Mouse (Mus musculus) forebrain, embryonic 11.5 days (tissue): Measurements from ENCODE around the gene Borcs5. TPM values are rescaled to one million over a fixed set of nuclear protein-coding genes. Genes with fewer than 3 reads are reported as not detected.

Experiments
- ATAC-seq: fragments of 200-750 bp; cut with Nextera tagmentation; replicated peaks from 2 replicates; pipeline ENCODE4 v1.8.0; 2017; ENCODE audit warnings: moderate TSS enrichment; ENCODE audit not compliant: low FRiP score
- DNase-seq: peaks from one replicate; pipeline ENCODE4 v3.0.0-alpha.2; 2017; ENCODE audit warnings: low spot score
- H3K27ac ChIP-seq: fragments of 300-500 bp; sonication (generic); 2 replicates; pipeline ENCODE4 v1.5.1; 2014; ENCODE audit warnings: low read depth, low read length
- H3K27me3 ChIP-seq: fragments of 300-500 bp; sonication (generic); 2 replicates; pipeline ENCODE4 v1.6.1; 2014; ENCODE audit warnings: mild to moderate bottlenecking, low read length, mixed read lengths; ENCODE audit not compliant: control insufficient read depth, insufficient read depth
- H3K36me3 ChIP-seq: fragments of 300-500 bp; sonication (generic); 2 replicates; pipeline ENCODE4 v1.6.1; 2014; ENCODE audit warnings: mild to moderate bottlenecking, low read length, moderate library complexity, mixed read lengths; ENCODE audit not compliant: control insufficient read depth, insufficient read depth
- H3K4me1 ChIP-seq: fragments of 300-500 bp; sonication (generic); replicated peaks from 2 replicates; pipeline ENCODE4 v1.6.1; 2014; ENCODE audit warnings: low read length, mixed read lengths; ENCODE audit not compliant: control insufficient read depth, insufficient read depth
- H3K4me2 ChIP-seq: fragments of 300-500 bp; sonication (generic); 2 replicates; pipeline ENCODE4 v1.6.1; 2014; ENCODE audit warnings: low read depth, mild to moderate bottlenecking, low read length, moderate library complexity, mixed read lengths; ENCODE audit not compliant: severe bottlenecking
- H3K4me3 ChIP-seq: fragments of 300-500 bp; sonication (generic); 2 replicates; pipeline ENCODE4 v1.5.1; 2014; ENCODE audit warnings: low read depth, low read length
- H3K9ac ChIP-seq: fragments of 300-500 bp; sonication (generic); 2 replicates; pipeline ENCODE4 v1.6.1; 2014; ENCODE audit warnings: low read length
- H3K9me3 ChIP-seq: fragments of 300-500 bp; sonication (generic); 2 replicates; pipeline ENCODE4 v1.6.1; 2016; ENCODE audit warnings: low read length, mixed read lengths; ENCODE audit not compliant: control insufficient read depth
- WGBS: fragments of 180-500 bp; shearing (Covaris S2); extraction: QIAGEN DNeasy Blood & Tissue Kit; methylation state at CpG from one replicate; pipeline ENCODE4 v1.1.7; 2014; 5-methylcytosine and 5-hydroxymethylcytosine counted together
- polyA plus RNA-seq: library from polyadenylated mRNA; unstranded; fragments of >200 nt; fragmentation: Nextera tagmentation; extraction: Ambion mirVana; gene quantifications from 2 replicates; pipeline ENCODE4 v1.2.1, GENCODE M21; 2014

The Borcs5 gene
- polyA plus RNA-seq, 1 experiment from 2014 or later: 27.0 TPM

GRCm38 (mm10) chr6:134703053-134703690, 63.9 kb downstream of the Borcs5 start:
- no peak for ATAC-seq
- no peak overlapping the region for H3K9ac ChIP-seq
- WGBS: 89% methylated on average over 4 of the region's 4 CpGs

GRCm38 (mm10) chr6:134706467-134706866, 67.2 kb downstream of the Borcs5 start:
- ATAC-seq (no peak), DNase-seq (no peak)
- no peaks in the 10 kb centered on the region for H3K9me3 ChIP-seq
- no peaks in the 10 kb centered on the region for H3K27me3 ChIP-seq
- no peak overlapping the region for H3K4me3 ChIP-seq
- no peaks in the 10 kb centered on the region for H3K36me3 ChIP-seq
- H3K4me1 ChIP-seq: no peaks in the 10 kb centered on the region
- H3K27ac ChIP-seq: no peak overlapping the region
- 91% methylated on average over 4 of the region's 4 CpGs for WGBS
- H3K9ac ChIP-seq: no peak overlapping the region
- no peak overlapping the region for H3K4me2 ChIP-seq

More at GRCm38 (mm10) chr6:134703053-134703690, 63.9 kb downstream of the Borcs5 start:
- DNase-seq: no peak
- Histone ChIP-seq H3K27ac (no peak overlapping the region), H3K36me3 (no peaks in the 10 kb centered on the region), H3K4me1 (no peaks in the 10 kb centered on the region; the same call in 1 of the 2 replicates), H3K27me3 (no peaks in the 10 kb centered on the region), H3K4me2 (no peak overlapping the region), H3K4me3 (no peak overlapping the region), H3K9me3 (no peaks in the 10 kb centered on the region)

GRCm38 (mm10) chr6:134710020-134710419, 70.7 kb downstream of the Borcs5 start:
- 92% methylated on average over 15 of the region's 15 CpGs for WGBS
- no peak overlapping the region for H3K4me2 ChIP-seq
- H3K4me3 ChIP-seq: no peak overlapping the region
- DNase-seq (no peak), ATAC-seq (no peak)
- no peaks in the 10 kb centered on the region for H3K36me3 ChIP-seq
- no peak overlapping the region for H3K27ac ChIP-seq
- H3K9me3 ChIP-seq: no peaks in the 10 kb centered on the region
- no peaks in the 10 kb centered on the region for H3K27me3 ChIP-seq
- no peak overlapping the region for H3K9ac ChIP-seq
- no peaks in the 10 kb centered on the region for H3K4me1 ChIP-seq

GRCm38 (mm10) chr6:134713321-134713720, 74.0 kb downstream of the Borcs5 start:
- Histone ChIP-seq H3K4me1 (no peaks in the 10 kb centered on the region), H3K9me3 (no peaks in the 10 kb centered on the region), H3K27ac (no peak overlapping the region), H3K4me2 (no peak overlapping the region), H3K4me3 (no peak overlapping the region), H3K27me3 (no peaks in the 10 kb centered on the region), H3K36me3 (peaks cover 3% of the 10 kb centered on the region; the same call in 1 of the 2 replicates), H3K9ac (no peak overlapping the region)
- DNase-seq (no peak), ATAC-seq (no peak)
- 40% methylated on average over 3 of the region's 3 CpGs for WGBS

- no peak overlapping the region for H3K4me2 ChIP-seq
- no peak overlapping the region for H3K4me3 ChIP-seq
- peaks cover 3% of the 10 kb centered on the region; the same call in 1 of the 2 replicates for H3K36me3 ChIP-seq
- no peak overlapping the region for H3K27ac ChIP-seq
- no peaks in the 10 kb centered on the region for H3K27me3 ChIP-seq
- 57% methylated on average over 1 of the region's 1 CpGs for WGBS
- ATAC-seq: no peak
- H3K4me1 ChIP-seq: no peaks in the 10 kb centered on the region
- H3K9me3 ChIP-seq: no peaks in the 10 kb centered on the region
- H3K9ac ChIP-seq: no peak overlapping the region
- DNase-seq: no peak
Observed at GRCm38 (mm10) chr6:134713897-134714296, 74.6 kb downstream of the Borcs5 start.

- DNase-seq: no peak
- no peak for ATAC-seq
- Histone ChIP-seq H3K9ac (no peak overlapping the region), H3K4me1 (no peaks in the 10 kb centered on the region), H3K27me3 (no peaks in the 10 kb centered on the region), H3K27ac (no peak overlapping the region), H3K9me3 (no peaks in the 10 kb centered on the region), H3K4me3 (no peak overlapping the region), H3K4me2 (no peak overlapping the region), H3K36me3 (peaks cover 3% of the 10 kb centered on the region; the same call in 1 of the 2 replicates)
- WGBS: 87% methylated on average over 6 of the region's 6 CpGs
Observed at GRCm38 (mm10) chr6:134716168-134716587, 76.9 kb downstream of the Borcs5 start.

GRCm38 (mm10) chr6:134717886-134718667, 78.8 kb downstream of the Borcs5 start:
- 94% methylated on average over 20 of the region's 20 CpGs for WGBS
- H3K9me3 ChIP-seq: no peaks in the 10 kb centered on the region
- H3K4me2 ChIP-seq: no peak overlapping the region
- H3K27me3 ChIP-seq: no peaks in the 10 kb centered on the region
- no peak overlapping the region for H3K4me3 ChIP-seq
- no peaks in the 10 kb centered on the region for H3K4me1 ChIP-seq
- no peak for ATAC-seq
- no peak for DNase-seq
- no peak overlapping the region for H3K27ac ChIP-seq
- H3K36me3 ChIP-seq: peaks cover 3% of the 10 kb centered on the region; the same call in 1 of the 2 replicates
- no peak overlapping the region for H3K9ac ChIP-seq

- Histone ChIP-seq H3K27me3 (no peaks in the 10 kb centered on the region), H3K36me3 (peaks cover 3% of the 10 kb centered on the region; the same call in 1 of the 2 replicates), H3K4me3 (no peak overlapping the region), H3K27ac (no peak overlapping the region), H3K9ac (no peak overlapping the region), H3K9me3 (no peaks in the 10 kb centered on the region), H3K4me1 (no peaks in the 10 kb centered on the region), H3K4me2 (no peak overlapping the region)
- 96% methylated on average over 11 of the region's 11 CpGs for WGBS
- DNase-seq: no peak
- ATAC-seq: no peak
Observed at GRCm38 (mm10) chr6:134718668-134719065, 79.4 kb downstream of the Borcs5 start.
